Mouse (Mus musculus) intestine, embryonic 14.5 days (tissue): ENCODE results near the gene Spire2. TPM values are rescaled to one million over a fixed set of nuclear protein-coding genes. Genes with fewer than 3 reads are reported as not detected.
"Not testable (repeated sequence)": the region's sequence is repeated elsewhere in the genome, so short reads cannot be mapped to it uniquely, and the experiment has no call there.

Experiments used
- ATAC-seq: fragments of 200-750 bp; cut with Nextera tagmentation; replicated peaks from 2 replicates; pipeline ENCODE4 v1.8.0; 2017; ENCODE audit warnings: low read depth, moderate number of reproducible peaks, moderate TSS enrichment, moderate library complexity; ENCODE audit not compliant: low FRiP score, low TSS enrichment
- DNase-seq: peaks from one replicate; pipeline ENCODE4 v3.0.0-alpha.2; 2018; ENCODE audit warnings: low spot score
- H3K27ac ChIP-seq: fragments of 300-500 bp; sonication (generic); 2 replicates; pipeline ENCODE4 v1.5.1; 2014; ENCODE audit warnings: low read depth, mild to moderate bottlenecking, control low read depth
- H3K27me3 ChIP-seq: fragments of 300-500 bp; sonication (generic); replicated peaks from 2 replicates; pipeline ENCODE4 v1.6.1; 2014; ENCODE audit warnings: low read length, control low read depth; ENCODE audit not compliant: control insufficient read depth, insufficient read depth
- H3K36me3 ChIP-seq: fragments of 300-500 bp; sonication (generic); 2 replicates; pipeline ENCODE4 v1.6.1; 2014; ENCODE audit warnings: low read length, control low read depth; ENCODE audit not compliant: control insufficient read depth, insufficient read depth
- H3K4me1 ChIP-seq: fragments of 300-500 bp; sonication (generic); replicated peaks from 2 replicates; pipeline ENCODE4 v1.6.1; 2014; ENCODE audit warnings: low read length, control low read depth, mixed read lengths; ENCODE audit not compliant: control insufficient read depth, insufficient read depth
- H3K4me2 ChIP-seq: fragments of 300-500 bp; sonication (generic); 2 replicates; pipeline ENCODE4 v1.6.1; 2014; ENCODE audit warnings: low read length
- H3K4me3 ChIP-seq: fragments of 300-500 bp; sonication (generic); 2 replicates; pipeline ENCODE4 v1.5.1; 2014; ENCODE audit warnings: low read depth, low read length, control low read depth, mixed read lengths
- H3K9ac ChIP-seq: fragments of 300-500 bp; sonication (generic); 2 replicates; pipeline ENCODE4 v1.6.1; 2014; ENCODE audit warnings: mild to moderate bottlenecking, low read length
- H3K9me3 ChIP-seq: fragments of 300-500 bp; sonication (generic); 2 replicates; pipeline ENCODE4 v1.6.1; 2016; ENCODE audit warnings: low read length, control low read depth; ENCODE audit not compliant: control insufficient read depth
- WGBS: fragments of 180-500 bp; shearing (Covaris S2); extraction: QIAGEN DNeasy Blood & Tissue Kit; methylation state at CpG from one replicate; pipeline ENCODE4 v1.1.7; 2014; 5-methylcytosine and 5-hydroxymethylcytosine counted together
- polyA plus RNA-seq: library from polyadenylated mRNA; unstranded; fragments of >200 nt; fragmentation: Nextera tagmentation; extraction: Ambion mirVana; gene quantifications from 2 replicates; pipeline ENCODE4 v1.2.1, GENCODE M21; 2014

The Spire2 gene
- 1.8 and 2.9 TPM in 2 replicates for polyA plus RNA-seq

DNA sequence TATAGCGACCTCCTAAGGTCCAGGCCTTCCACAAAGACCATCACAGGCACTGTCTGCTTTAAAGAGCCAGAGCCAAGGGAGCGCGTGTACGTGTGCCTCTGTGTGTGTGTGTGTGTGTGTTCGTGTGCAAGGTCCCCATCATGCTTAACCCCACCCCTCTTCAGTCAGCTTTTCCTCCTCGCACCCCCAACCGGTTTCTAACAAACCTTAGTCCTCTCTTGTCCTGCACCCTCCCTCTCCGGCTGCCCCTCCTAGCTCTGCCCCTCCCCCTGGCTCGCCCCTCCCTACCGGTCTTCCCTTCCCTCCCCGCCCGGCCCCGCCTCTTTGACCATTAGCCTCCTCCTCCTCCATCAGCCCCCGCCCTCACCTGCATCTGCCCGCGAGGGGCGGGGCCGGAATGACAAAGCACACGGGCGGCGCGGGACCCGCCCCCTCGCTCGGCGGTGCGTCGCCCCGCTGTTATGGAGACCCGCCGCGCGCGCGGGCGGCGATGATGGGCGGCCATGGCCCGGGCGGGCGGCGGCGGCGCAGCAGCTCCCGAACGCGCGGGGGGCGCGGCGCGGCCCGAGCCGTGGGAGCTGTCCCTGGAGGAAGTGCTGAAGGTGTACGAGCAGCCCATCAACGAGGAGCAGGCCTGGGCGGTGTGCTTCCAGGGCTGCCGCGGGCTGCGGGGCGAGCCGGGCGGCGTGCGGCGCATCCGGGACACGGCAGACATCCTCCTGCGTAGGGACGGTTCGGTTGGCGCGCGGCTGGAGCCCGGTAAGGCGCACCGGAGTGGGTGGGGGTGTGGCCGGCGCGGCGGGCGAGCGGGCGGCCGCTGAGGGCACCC is at the start of gene Spire2:
Spire2 (plus strand) TSS at position 452 of the 829 bp plus-strand sequence.
- Histone ChIP-seq H3K9me3 (no peaks in the 10 kb centered on the region), H3K27me3 (peaks cover 16% of the 10 kb centered on the region; the same call in 1 of the 2 replicates), H3K4me3 (peak within 1 kb of the TSS; percentile 59), H3K9ac (peak within 1 kb of the TSS; percentile 35), H3K4me2 (peak within 1 kb of the TSS; percentile 81), H3K4me1 (peaks cover 10% of the 10 kb centered on the region; the same call in 1 of the 2 replicates), H3K36me3 (no peaks in the 10 kb centered on the region), H3K27ac (no peak within 1 kb of the TSS)
- ATAC-seq (peak; percentile 88), DNase-seq (peak; percentile 91)
- WGBS: 1% methylated on average over 84 of the region's 85 CpGs

DNA sequence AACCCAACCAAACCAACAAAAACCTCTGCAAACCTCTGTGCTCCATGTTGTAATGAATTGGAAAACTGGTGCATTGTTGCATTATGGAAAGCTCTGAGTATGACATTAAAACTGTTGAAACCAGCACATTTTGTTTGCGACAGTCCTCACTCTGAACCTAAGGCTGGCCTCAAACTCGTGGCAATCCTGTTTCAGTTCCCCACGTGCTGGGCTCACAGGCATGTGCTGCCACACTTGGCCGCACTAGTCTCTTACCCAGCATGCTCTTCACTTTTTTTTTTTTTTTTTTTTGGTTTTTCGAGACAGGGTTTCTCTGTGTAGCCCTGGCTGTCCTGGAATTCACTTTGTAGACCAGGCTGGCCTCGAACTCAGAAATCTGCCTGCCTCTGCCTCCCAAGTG is 49.5 kb upstream of the Spire2 start:
- not testable (repeated sequence) for ATAC-seq, H3K27ac ChIP-seq, H3K4me1 ChIP-seq, H3K27me3 ChIP-seq, H3K4me2 ChIP-seq, H3K9ac ChIP-seq, H3K4me3 ChIP-seq, DNase-seq, H3K9me3 ChIP-seq
- WGBS: 91% methylated on average over 4 of the region's 6 CpGs
- H3K36me3 ChIP-seq: peaks cover 27% of the 10 kb centered on the region

DNA sequence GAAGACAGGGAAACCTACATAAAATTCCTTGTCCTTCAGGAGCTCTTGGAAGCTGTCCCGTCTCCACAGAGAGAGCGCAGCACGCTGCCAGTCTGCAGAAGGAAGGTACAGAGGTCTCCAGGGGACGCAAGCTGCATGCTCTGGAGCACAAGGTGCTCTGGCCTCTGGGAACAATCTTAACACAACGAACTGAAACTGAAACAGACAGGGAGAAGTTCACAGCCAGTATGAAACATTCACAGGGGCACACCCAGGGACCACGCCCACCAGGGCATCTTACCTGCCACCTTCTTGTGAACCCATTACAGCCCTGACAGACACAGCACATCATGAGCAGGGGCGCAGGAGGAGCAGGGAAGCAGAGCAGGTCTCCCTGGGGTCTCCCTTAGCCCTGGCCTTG is 48.5 kb upstream of the Spire2 start:
- no peaks in the 10 kb centered on the region for H3K4me1 ChIP-seq
- no peak overlapping the region for H3K4me3 ChIP-seq
- ATAC-seq (no peak), DNase-seq (no peak)
- no peak overlapping the region for H3K27ac ChIP-seq
- H3K27me3 ChIP-seq: no peaks in the 10 kb centered on the region
- no peaks in the 10 kb centered on the region for H3K9me3 ChIP-seq
- WGBS: 87% methylated on average over 7 of the region's 7 CpGs
- H3K4me2 ChIP-seq: no peak overlapping the region
- H3K36me3 ChIP-seq: peaks cover 31% of the 10 kb centered on the region
- no peak overlapping the region for H3K9ac ChIP-seq

DNA sequence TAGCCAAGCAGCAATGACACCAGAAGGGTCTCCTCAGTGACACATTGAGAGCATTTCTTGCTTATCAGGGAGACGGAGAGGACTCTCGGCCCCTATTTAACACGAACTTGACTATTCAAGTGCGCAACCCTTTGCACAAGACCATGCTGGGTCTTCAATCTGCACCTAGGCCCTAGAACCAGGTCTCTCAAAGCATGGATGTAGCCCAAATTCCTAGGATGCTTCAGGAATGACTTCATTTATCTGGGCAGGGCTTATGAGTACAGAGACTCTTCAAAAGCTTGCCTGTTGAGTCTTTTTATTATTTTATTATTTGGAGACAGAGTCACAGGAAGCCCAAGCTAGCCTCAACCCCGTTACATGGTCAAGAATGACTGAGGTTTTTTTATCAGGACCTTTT is 48.0 kb upstream of the Spire2 start:
- no peak overlapping the region for H3K27ac ChIP-seq
- WGBS: 78% methylated on average over 5 of the region's 5 CpGs
- H3K27me3 ChIP-seq: no peaks in the 10 kb centered on the region
- no peak for DNase-seq
- ATAC-seq: no peak
- peaks cover 34% of the 10 kb centered on the region for H3K36me3 ChIP-seq
- no peaks in the 10 kb centered on the region for H3K4me1 ChIP-seq
- no peaks in the 10 kb centered on the region for H3K9me3 ChIP-seq
- H3K4me2 ChIP-seq: no peak overlapping the region
- H3K4me3 ChIP-seq: no peak overlapping the region
- no peak overlapping the region for H3K9ac ChIP-seq

DNA sequence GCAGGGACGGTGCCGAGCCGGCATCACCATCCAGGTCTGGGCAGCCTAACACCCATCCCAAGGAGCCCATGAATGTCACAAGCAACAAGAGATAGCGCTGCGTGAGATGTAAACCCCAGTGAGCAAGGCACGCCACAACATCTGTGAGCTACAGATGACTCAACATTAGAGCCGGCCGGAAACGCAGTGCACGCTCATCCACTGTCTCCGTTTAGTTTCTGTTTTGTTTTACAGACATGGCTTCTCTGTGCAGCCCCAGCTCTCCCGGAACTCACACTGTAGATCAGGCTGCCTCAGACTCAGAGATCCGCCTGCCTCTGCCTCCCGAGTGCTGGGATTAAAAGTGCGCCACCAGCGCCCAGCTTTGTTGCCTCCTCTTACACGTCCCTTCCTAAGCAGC is 45.2 kb upstream of the Spire2 start:
- no peak for DNase-seq
- H3K27me3 ChIP-seq: no peaks in the 10 kb centered on the region
- no peak overlapping the region for H3K4me2 ChIP-seq
- no peaks in the 10 kb centered on the region for H3K9me3 ChIP-seq
- no peak overlapping the region for H3K4me3 ChIP-seq
- ATAC-seq: no peak
- H3K9ac ChIP-seq: no peak overlapping the region
- H3K4me1 ChIP-seq: no peaks in the 10 kb centered on the region
- H3K36me3 ChIP-seq: peaks cover 22% of the 10 kb centered on the region
- H3K27ac ChIP-seq: no peak overlapping the region
- 94% methylated on average over 17 of the region's 17 CpGs for WGBS

DNA sequence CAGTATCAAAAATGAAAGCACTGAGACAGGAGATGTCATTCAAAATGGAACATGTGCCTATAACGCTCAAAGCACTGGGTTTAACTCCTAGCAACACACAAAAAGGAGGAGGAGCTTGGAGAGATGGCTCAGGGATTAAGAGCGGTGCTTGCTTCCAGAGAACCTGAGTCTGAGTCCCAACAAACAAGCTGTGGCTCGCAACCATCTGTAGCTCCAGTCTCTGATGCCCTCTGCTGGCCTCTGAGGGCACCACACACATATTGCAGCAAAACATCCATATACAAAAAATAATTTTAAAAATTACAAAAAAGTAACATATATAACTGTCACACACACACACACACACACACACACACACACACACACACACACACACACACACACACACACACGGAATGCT is 42.3 kb upstream of the Spire2 start:
- no peaks in the 10 kb centered on the region for H3K9me3 ChIP-seq
- H3K9ac ChIP-seq: no peak overlapping the region
- H3K27me3 ChIP-seq: no peaks in the 10 kb centered on the region
- DNase-seq (no peak), ATAC-seq (no peak)
- 74% methylated on average over 4 of the region's 4 CpGs for WGBS
- H3K4me2 ChIP-seq: no peak overlapping the region
- H3K27ac ChIP-seq: no peak overlapping the region
- H3K4me3 ChIP-seq: no peak overlapping the region
- no peaks in the 10 kb centered on the region for H3K4me1 ChIP-seq
- H3K36me3 ChIP-seq: peaks cover 31% of the 10 kb centered on the region

DNA sequence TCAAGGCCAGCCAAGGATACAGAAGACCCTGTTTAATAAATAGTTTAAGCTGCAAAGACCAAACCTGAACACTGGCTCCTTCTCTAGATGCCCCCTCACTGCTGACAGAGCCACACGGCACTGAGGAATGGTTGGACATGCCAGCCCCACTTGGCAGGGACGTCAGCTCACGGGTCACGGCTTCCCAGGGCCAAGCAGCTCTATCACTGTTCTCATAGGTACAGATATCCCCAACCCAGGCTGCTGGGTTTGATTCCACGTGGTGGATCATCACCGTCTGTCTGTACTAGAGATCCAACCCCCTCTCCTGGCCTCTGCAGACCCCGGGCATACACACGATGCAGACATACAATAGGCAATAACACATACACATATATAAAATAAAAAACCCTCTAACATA is 41.8 kb upstream of the Spire2 start:
- 95% methylated on average over 8 of the region's 8 CpGs for WGBS
- Histone ChIP-seq H3K27me3 (no peaks in the 10 kb centered on the region), H3K9me3 (no peaks in the 10 kb centered on the region), H3K9ac (no peak overlapping the region), H3K36me3 (peaks cover 31% of the 10 kb centered on the region), H3K4me2 (no peak overlapping the region), H3K4me1 (no peaks in the 10 kb centered on the region), H3K27ac (no peak overlapping the region), H3K4me3 (no peak overlapping the region)
- ATAC-seq (no peak), DNase-seq (no peak)

DNA sequence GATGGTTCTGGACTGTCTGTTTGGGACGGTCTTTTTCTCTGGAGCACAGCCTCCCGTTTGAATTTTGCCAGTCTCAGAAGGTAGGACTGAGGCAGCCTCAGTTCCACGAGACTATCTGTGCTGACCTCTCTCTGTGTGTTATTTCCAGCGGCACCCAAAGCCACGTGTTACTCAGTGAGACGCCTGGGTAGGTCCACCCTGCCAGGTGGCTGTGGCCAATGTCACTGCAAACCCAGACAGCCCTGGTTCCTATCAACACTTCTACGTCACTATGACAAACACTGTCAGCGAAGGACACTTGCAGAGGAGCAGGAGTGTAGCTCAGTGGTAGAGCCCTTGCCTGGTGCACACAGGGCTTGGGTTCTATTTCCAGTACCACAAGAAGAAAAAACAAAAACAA is 40.8 kb upstream of the Spire2 start:
- H3K27me3 ChIP-seq: no peaks in the 10 kb centered on the region
- WGBS: 85% methylated on average over 8 of the region's 8 CpGs
- no peak overlapping the region for H3K4me2 ChIP-seq
- H3K4me1 ChIP-seq: no peaks in the 10 kb centered on the region
- no peak overlapping the region for H3K27ac ChIP-seq
- ATAC-seq: no peak
- H3K36me3 ChIP-seq: peaks cover 31% of the 10 kb centered on the region
- no peak overlapping the region for H3K4me3 ChIP-seq
- H3K9ac ChIP-seq: no peak overlapping the region
- no peak for DNase-seq
- no peaks in the 10 kb centered on the region for H3K9me3 ChIP-seq

DNA sequence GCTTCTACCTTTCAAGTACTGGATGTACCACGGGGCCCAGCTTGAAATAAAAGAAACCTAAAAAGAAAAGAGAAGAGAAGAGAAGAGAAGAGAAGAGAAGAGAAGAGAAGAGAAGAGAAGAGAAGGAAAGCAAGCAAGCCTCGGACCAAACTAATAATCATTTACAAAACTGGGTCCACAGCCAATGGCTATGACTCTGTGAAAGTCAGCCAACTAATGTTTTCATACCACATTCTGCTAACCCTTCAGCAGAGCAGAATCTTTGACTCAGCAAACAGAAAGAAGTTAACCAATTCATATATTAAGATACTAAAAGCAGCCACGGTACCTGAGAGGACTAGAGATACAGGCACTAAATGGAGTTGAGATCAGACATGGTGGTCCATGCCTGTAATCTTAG is 40.2 kb upstream of the Spire2 start:
- H3K4me3 ChIP-seq: no peak overlapping the region
- ATAC-seq (no peak), DNase-seq (no peak)
- no peaks in the 10 kb centered on the region for H3K27me3 ChIP-seq
- no peak overlapping the region for H3K4me2 ChIP-seq
- H3K36me3 ChIP-seq: peaks cover 31% of the 10 kb centered on the region
- H3K9ac ChIP-seq: no peak overlapping the region
- 85% methylated on average over 3 of the region's 3 CpGs for WGBS
- H3K27ac ChIP-seq: no peak overlapping the region
- H3K4me1 ChIP-seq: no peaks in the 10 kb centered on the region
- no peaks in the 10 kb centered on the region for H3K9me3 ChIP-seq
